Mouse (Mus musculus) MEL (cell line): ENCODE data around the gene Scgb3a1. TPM values are rescaled to one million over a fixed set of nuclear protein-coding genes. Genes with fewer than 3 reads are reported as not detected.
A peak's percentile ranks its signal among the peaks of the same experiment; 100 is the strongest.

ENCODE experiments used
- DNase-seq: peaks from one replicate; pipeline ENCODE4 v3.0.0; 2011; ENCODE audit warnings: low read depth, low spot score
- H3K27ac ChIP-seq: 2 replicates; pipeline ENCODE4 v1.5.1; 2012; ENCODE audit warnings: low read depth, mild to moderate bottlenecking, control low read depth, low read length, moderate library complexity; ENCODE audit not compliant: control insufficient read depth
- H3K27me3 ChIP-seq, 2 experiments: fragments of 150-350 bp in 1 of 2; sonication (generic) in 1 of 2; 2 replicates each; pipeline ENCODE4 v1.6.1; 2012; ENCODE audit warnings: low read length in 2 of 2, mild to moderate bottlenecking in 2 of 2, improper control_type of control experiment in 1 of 2, moderate library complexity in 1 of 2; ENCODE audit not compliant: insufficient read depth in 2 of 2, control insufficient read depth in 1 of 2
- H3K36me3 ChIP-seq, 2 experiments: 2 replicates each; pipeline ENCODE4 v1.6.1; 2012 to 2014; ENCODE audit warnings: low read length in 2 of 2, improper control_type of control experiment in 1 of 2, inconsistent platforms in 1 of 2, mild to moderate bottlenecking in 1 of 2; ENCODE audit not compliant: insufficient read depth in 2 of 2, control insufficient read depth in 1 of 2
- H3K4me1 ChIP-seq, 2 experiments: fragments of 150-350 bp in 1 of 2; sonication (generic) in 1 of 2; 2 replicates each; pipeline ENCODE4 v1.6.1; 2012; ENCODE audit warnings: low read length in 2 of 2, improper control_type of control experiment in 1 of 2, mild to moderate bottlenecking in 1 of 2; ENCODE audit not compliant: insufficient read depth in 2 of 2, control insufficient read depth in 1 of 2
- H3K4me3 ChIP-seq, 2 experiments: fragments of 150-350 bp in 1 of 2; sonication (generic) in 1 of 2; 2 replicates each; pipeline ENCODE4 v1.5.1; 2012; ENCODE audit warnings: low read depth in 2 of 2, low read length in 2 of 2, mild to moderate bottlenecking in 2 of 2, moderate library complexity in 2 of 2, control low read depth in 1 of 2, improper control_type of control experiment in 1 of 2; ENCODE audit not compliant: control insufficient read depth in 1 of 2, insufficient read depth in 1 of 2
- H3K79me2 ChIP-seq: 2 replicates; pipeline ENCODE4 v1.6.1; 2012; ENCODE audit warnings: mild to moderate bottlenecking, low read length, moderate library complexity; ENCODE audit not compliant: control insufficient read depth, poor library complexity, insufficient read depth
- H3K9ac ChIP-seq: 2 replicates; pipeline ENCODE4 v1.6.1; 2012; ENCODE audit warnings: low read depth, mild to moderate bottlenecking, control low read depth, low read length, moderate library complexity; ENCODE audit not compliant: control insufficient read depth, poor library complexity, severe bottlenecking
- H3K9me3 ChIP-seq: fragments of 150-350 bp; sonication (generic); replicated peaks from 2 replicates; pipeline ENCODE4 v1.6.1; 2012; ENCODE audit warnings: mild to moderate bottlenecking, low read length, improper control_type of control experiment, moderate library complexity; ENCODE audit not compliant: insufficient read depth
- CHD2 ChIP-seq: IDR thresholded peaks from 2 replicates; pipeline ENCODE4 v1.6.1; 2011; ENCODE audit warnings: low read length, improper control_type of control experiment
- CTCF ChIP-seq, 3 experiments: IDR thresholded peaks in 2 of 3; conservative IDR thresholded peaks in 1 of 3; 2 replicates each; pipeline ENCODE4 v1.5.1; 2011 to 2012; ENCODE audit warnings: low read length in 3 of 3, low read depth in 2 of 3, mild to moderate bottlenecking in 2 of 3, improper control_type of control experiment in 1 of 3, inconsistent platforms in 1 of 3, mixed read lengths in 1 of 3, moderate library complexity in 1 of 3; ENCODE audit not compliant: control insufficient read depth in 1 of 3, insufficient read depth in 1 of 3, poor library complexity in 1 of 3, severe bottlenecking in 1 of 3
- E2F4 ChIP-seq: IDR thresholded peaks from 2 replicates; pipeline ENCODE4 v1.6.1; 2011; ENCODE audit warnings: low read depth, low read length, improper control_type of control experiment, borderline replicate concordance
- ELF1 ChIP-seq: IDR thresholded peaks from 2 replicates; pipeline ENCODE4 v1.6.1; 2014; ENCODE audit warnings: low read depth, mild to moderate bottlenecking, inconsistent platforms, low read length, improper control_type of control experiment, moderate library complexity
- ETS1 ChIP-seq: IDR thresholded peaks from 2 replicates; pipeline ENCODE4 v1.6.1; 2012; ENCODE audit warnings: low read depth, mild to moderate bottlenecking, inconsistent platforms, low read length, improper control_type of control experiment, moderate library complexity
- GATA1 ChIP-seq: IDR thresholded peaks from 2 replicates; pipeline ENCODE4 v1.6.1; 2011; ENCODE audit warnings: low read depth, low read length, improper control_type of control experiment
- MAX ChIP-seq: IDR thresholded peaks from 2 replicates; pipeline ENCODE4 v1.6.1; 2011; ENCODE audit warnings: low read length, improper control_type of control experiment
- MYC ChIP-seq: IDR thresholded peaks from 2 replicates; pipeline ENCODE4 v1.6.1; 2011; ENCODE audit warnings: low read depth, mild to moderate bottlenecking, low read length, improper control_type of control experiment, moderate library complexity
- NELFE ChIP-seq: IDR thresholded peaks from 2 replicates; pipeline ENCODE4 v1.6.1; 2011; ENCODE audit warnings: low read depth, low read length, improper control_type of control experiment
- NRF1 ChIP-seq: IDR thresholded peaks from 2 replicates; pipeline ENCODE4 v1.6.1; 2014; ENCODE audit warnings: low read depth, mild to moderate bottlenecking, inconsistent platforms, low read length, improper control_type of control experiment, moderate library complexity; ENCODE audit not compliant: poor library complexity, insufficient read depth, severe bottlenecking
- POLR2A ChIP-seq, 2 experiments: IDR thresholded peaks; 2 replicates each; pipeline ENCODE4 v1.6.1; 2011 to 2012; ENCODE audit warnings: low read length in 2 of 2, mild to moderate bottlenecking in 2 of 2, control low read depth in 1 of 2, improper control_type of control experiment in 1 of 2, low read depth in 1 of 2, moderate library complexity in 1 of 2; ENCODE audit not compliant: control insufficient read depth in 1 of 2, insufficient read depth in 1 of 2, poor library complexity in 1 of 2
- POLR2AphosphoS5 ChIP-seq: IDR thresholded peaks from 2 replicates; pipeline ENCODE4 v1.6.1; 2012; ENCODE audit warnings: low read depth, borderline replicate concordance, mild to moderate bottlenecking, inconsistent platforms, low read length, moderate library complexity, mixed read lengths
- RAD21 ChIP-seq: IDR thresholded peaks from 2 replicates; pipeline ENCODE4 v1.6.1; 2011; ENCODE audit warnings: mild to moderate bottlenecking, low read depth, low read length, improper control_type of control experiment
- RCOR1 ChIP-seq: IDR thresholded peaks from 2 replicates; pipeline ENCODE4 v1.6.1; 2012; ENCODE audit warnings: low read depth, mild to moderate bottlenecking, inconsistent platforms, low read length, improper control_type of control experiment
- SIN3A ChIP-seq: IDR thresholded peaks from 2 replicates; pipeline ENCODE4 v1.6.1; 2012; ENCODE audit warnings: low read length, improper control_type of control experiment, inconsistent platforms
- SMC3 ChIP-seq: IDR thresholded peaks from 2 replicates; pipeline ENCODE4 v1.6.1; 2011; ENCODE audit warnings: low read depth, low read length, improper control_type of control experiment
- TBP ChIP-seq: IDR thresholded peaks from 2 replicates; pipeline ENCODE4 v1.8.0; 2011; ENCODE audit warnings: low read depth, low read length, improper control_type of control experiment
- TCF12 ChIP-seq: IDR thresholded peaks from 2 replicates; pipeline ENCODE4 v1.6.1; 2014; ENCODE audit warnings: low read depth, mild to moderate bottlenecking, inconsistent platforms, low read length, improper control_type of control experiment, moderate library complexity
- ZC3H11A ChIP-seq: IDR thresholded peaks from 2 replicates; pipeline ENCODE4 v1.6.1; 2012; ENCODE audit warnings: low read depth, mild to moderate bottlenecking, inconsistent platforms, low read length, improper control_type of control experiment
- ZMIZ1 ChIP-seq: IDR thresholded peaks from 2 replicates; pipeline ENCODE4 v1.6.1; 2012; ENCODE audit warnings: low read depth, mild to moderate bottlenecking, inconsistent platforms, low read length, improper control_type of control experiment, moderate library complexity
- polyA plus RNA-seq, 2 experiments: library from polyadenylated mRNA; stranded (reverse) in 1 of 2; unstranded in 1 of 2; fragments of >175 nt in 1 of 2; fragments of >200 nt in 1 of 2; gene quantifications; 2 replicates each; pipeline versions ENCODE4 v1.2.1 to v1.2.4; 2012; ENCODE audit warnings: low replicate concordance in 2 of 2, low read depth in 1 of 2; ENCODE audit not compliant: insufficient read length in 2 of 2, insufficient read depth in 1 of 2, missing spikeins in 1 of 2
- total RNA-seq: library from RNA; depleted of rRNA; stranded (reverse); fragments of 300-350 nt; gene quantifications from 2 replicates; pipeline ENCODE4 v1.2.3, GENCODE M21; 2012

Gene Scgb3a1
- total and polyA plus RNA-seq, 3 experiments = not detected

DNA sequence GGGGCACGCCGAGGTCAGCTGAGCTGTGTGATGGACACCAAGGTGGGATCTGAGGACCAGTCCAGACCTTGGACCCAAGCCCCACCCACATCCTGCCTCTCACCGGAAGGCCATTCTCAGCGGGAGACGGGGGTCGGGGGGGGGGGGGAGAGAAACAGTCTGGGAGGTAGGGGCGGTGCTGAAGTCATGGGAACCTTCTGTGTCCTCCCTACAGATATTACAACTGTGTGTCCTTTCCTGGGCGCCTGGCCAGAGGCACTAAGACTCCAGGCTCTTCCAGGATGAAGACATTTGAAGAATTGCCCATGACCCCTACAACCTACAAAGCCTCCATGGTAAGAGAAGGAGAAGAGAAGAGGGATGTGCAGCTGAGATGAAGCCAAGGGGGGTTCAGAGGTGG is 17.7 kb upstream of the Scgb3a1 start:
- H3K27me3 ChIP-seq = no peaks in the 10 kb centered on the region; a peak in 1 of 4 replicates
- no peak overlapping the region for H3K4me3 ChIP-seq
- H3K4me1 ChIP-seq = peaks cover 0 to 4% of the 10 kb centered on the region in 2 experiments; a peak in 1 of 4 replicates
- H3K9me3 ChIP-seq = no peaks in the 10 kb centered on the region
- H3K36me3 ChIP-seq = peaks cover 0 to 5% of the 10 kb centered on the region in 2 experiments; a peak in 2 of 4 replicates
- no peak overlapping the region for H3K27ac ChIP-seq
- TF ChIP-seq ETS1 (no peak), GATA1 (no peak), CHD2 (no peak), MAX (no peak), NELFE (no peak)
- DNase-seq = no peak
- no peak overlapping the region for H3K9ac ChIP-seq
- no peaks in the 10 kb centered on the region; the same call in 1 of the 2 replicates for H3K79me2 ChIP-seq

DNA sequence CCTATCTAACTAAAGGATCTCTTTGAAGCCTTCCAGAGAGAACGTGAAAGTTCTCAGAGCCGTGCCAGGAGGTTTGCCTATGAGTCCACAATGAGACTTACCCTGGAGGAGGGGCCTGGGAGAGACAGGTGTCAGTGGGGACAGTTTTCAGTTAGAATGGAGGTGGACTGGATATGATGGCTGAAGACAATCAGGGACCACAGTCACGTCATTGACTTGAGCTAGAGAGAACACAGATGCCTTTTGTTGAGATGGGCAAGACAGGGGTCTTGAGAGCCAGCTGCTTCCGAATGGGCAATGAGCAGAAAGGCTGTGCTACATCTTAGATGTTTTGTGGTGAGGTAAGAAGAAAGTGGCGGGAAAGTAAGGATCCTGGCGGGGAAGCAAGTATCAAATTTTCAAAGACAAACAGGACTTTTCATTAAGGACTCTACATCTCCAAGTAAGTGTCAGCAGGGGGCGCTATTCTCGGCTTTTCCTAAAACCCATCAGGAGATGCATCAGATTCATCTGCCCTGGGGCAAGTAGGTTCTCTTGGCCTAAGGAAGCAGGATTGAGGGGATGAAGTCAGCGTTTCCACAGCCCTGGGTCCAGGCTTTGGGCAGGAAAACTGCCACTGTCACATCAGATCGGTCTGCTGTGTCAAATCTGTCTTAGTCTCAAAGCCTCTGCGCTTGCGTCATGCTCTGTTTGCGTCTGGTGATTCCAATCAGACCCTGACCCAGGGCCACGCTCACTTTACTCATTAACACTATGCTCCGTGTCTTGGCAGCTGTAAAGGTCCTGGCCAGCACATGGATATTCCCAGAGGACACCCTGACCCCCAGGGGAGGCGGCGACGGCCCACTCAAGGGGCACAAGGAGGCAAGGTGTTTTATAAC is 13.1 kb upstream of the Scgb3a1 start:
- H3K9ac ChIP-seq = peak overlapping the region; percentile 81
- no peaks in the 10 kb centered on the region for H3K9me3 ChIP-seq
- peak overlapping the region; percentile 55 to 61 for H3K4me3 ChIP-seq
- DNase-seq = peak; percentile 98
- peak overlapping the region; percentile 98 for H3K27ac ChIP-seq
- H3K36me3 ChIP-seq = peaks cover 0 to 10% of the 10 kb centered on the region in 2 experiments; a peak in 2 of 4 replicates
- peaks cover 3% of the 10 kb centered on the region; the same call in 1 of the 2 replicates for H3K79me2 ChIP-seq
- H3K4me1 ChIP-seq = peaks cover 7 to 19% of the 10 kb centered on the region in 2 experiments; a peak in 3 of 4 replicates
- no peaks in the 10 kb centered on the region for H3K27me3 ChIP-seq
- TF ChIP-seq RCOR1 = 0 out of 2 replicates have a peak, but pooled peaks have one; percentile 32
- TF ChIP-seq ZMIZ1 = peak; percentile 44; the same call in 1 of the 2 replicates
- TF ChIP-seq MYC = 0 out of 2 replicates have a peak, but pooled peaks have one; percentile 6
- no peak for TF ChIP-seq GATA1
- TF ChIP-seq NELFE = peak; percentile 58; the same call in 1 of the 2 replicates
- TF ChIP-seq POLR2A (IDR thresholded peaks at IDR 0.05; ENCODE audit: control insufficient read depth in 1 of 2, insufficient read depth in 1 of 2, low read depth in 1 of 2, low read length in 2 of 2, poor library complexity in 1 of 2) = peak; percentile 3 to 61; a peak in 1 of 4 replicates
- TF ChIP-seq RAD21 = peak; percentile 56
- 0 out of 2 replicates have a peak, but pooled peaks have one; percentile 32 for TF ChIP-seq POLR2AphosphoS5
- peak; percentile 62 for TF ChIP-seq E2F4
- TF ChIP-seq NRF1 = peak; percentile 73
- TF ChIP-seq TCF12 = no peak; the same call in 1 of the 2 replicates
- TF ChIP-seq ELF1 = no peak
- peak; percentile 58 to 90 (median 80) for TF ChIP-seq CTCF (IDR thresholded peaks at IDR 0.05 in 2 of 3, conservative IDR thresholded peaks at IDR 0.05 in 1 of 3; ENCODE audit: control insufficient read depth in 1 of 3, insufficient read depth in 1 of 3, low read depth in 2 of 3, low read length in 3 of 3, poor library complexity in 1 of 3, severe bottlenecking in 1 of 3)
- peak; percentile 37; the same call in 1 of the 2 replicates for TF ChIP-seq ZC3H11A
- TF ChIP-seq ETS1 = peak; percentile 59; the same call in 1 of the 2 replicates
- peak; percentile 71; the same call in 1 of the 2 replicates for TF ChIP-seq TBP
- TF ChIP-seq SIN3A = peak; percentile 43; the same call in 1 of the 2 replicates
- peak; percentile 79 for TF ChIP-seq SMC3
- TF ChIP-seq CHD2 = no peak
